Mouse (Mus musculus) activated CD4-positive, CD25-positive, alpha-beta regulatory T cell, adult 9 weeks (primary cell): ENCODE results near the gene Erlin1. TPM values are rescaled to one million over a fixed set of nuclear protein-coding genes. Genes with fewer than 3 reads are reported as not detected.

Experiments used
- polyA plus RNA-seq: library from polyadenylated mRNA; unstranded; fragments of 100-300 nt; shearing (Covaris generic); gene quantifications from one replicate; pipeline ENCODE4 v1.2.1, GENCODE M21; 2017

Gene Erlin1
- 6.9 TPM for polyA plus RNA-seq

GRCm38 (mm10) chr19:44069121-44069913 lies at the start of gene Erlin1:
TSS of gene Erlin1 (minus strand) at chr19:44069785.

GRCm38 (mm10) chr19:44106831-44107660 lies 37.5 kb upstream of the Erlin1 start, which contains the start of gene Chuk:
TSS of gene Chuk (minus strand) at chr19:44107480.

GRCm38 (mm10) chr19:44028972-44029371 lies 40.6 kb downstream of the Erlin1 start, which contains the start of gene Cyp2c23:
TSS of gene Cyp2c23 (minus strand) at chr19:44029208.

GRCm38 (mm10) chr19:43986069-43986794 lies 83.4 kb downstream of the Erlin1 start, which contains the start of gene Cpn1:
TSS of gene Cpn1 (minus strand) at chr19:43986556.

Other genes starting within 250 kb of the Erlin1 start
- 7.9 TPM for gene Dnmbp, start 129.6 kb downstream of the Erlin1 start, polyA plus RNA-seq
- gene Cpn1, start 83.2 kb downstream of the Erlin1 start, polyA plus RNA-seq: not detected
- gene Cyp2c23, start 40.6 kb downstream of the Erlin1 start, polyA plus RNA-seq: not detected
- gene Chuk, start 37.7 kb upstream of the Erlin1 start, polyA plus RNA-seq: 33.9 TPM
- gene Cwf19l1, start 66.1 kb upstream of the Erlin1 start, polyA plus RNA-seq: 36.7 TPM
- 136 TPM for gene Bloc1s2, start 76.7 kb upstream of the Erlin1 start, polyA plus RNA-seq
- not detected for gene Pkd2l1, start 122.7 kb upstream of the Erlin1 start, polyA plus RNA-seq
- not detected for gene Scd3, start 133.5 kb upstream of the Erlin1 start, polyA plus RNA-seq
- gene Scd2, start 223.9 kb upstream of the Erlin1 start, polyA plus RNA-seq: 100 TPM